Mouse (Mus musculus) 3T3-L1 (cell line): Measurements from ENCODE around the gene Gata1.
"Not testable (repeated sequence)": the region's sequence is repeated elsewhere in the genome, so short reads cannot be mapped to it uniquely, and the experiment has no call there.

Source experiments
- DNase-seq: peaks from one replicate; pipeline ENCODE4 v3.0.0-alpha.2; 2015; ENCODE audit warnings: low read depth, low spot score

Gene Gata1

DNA sequence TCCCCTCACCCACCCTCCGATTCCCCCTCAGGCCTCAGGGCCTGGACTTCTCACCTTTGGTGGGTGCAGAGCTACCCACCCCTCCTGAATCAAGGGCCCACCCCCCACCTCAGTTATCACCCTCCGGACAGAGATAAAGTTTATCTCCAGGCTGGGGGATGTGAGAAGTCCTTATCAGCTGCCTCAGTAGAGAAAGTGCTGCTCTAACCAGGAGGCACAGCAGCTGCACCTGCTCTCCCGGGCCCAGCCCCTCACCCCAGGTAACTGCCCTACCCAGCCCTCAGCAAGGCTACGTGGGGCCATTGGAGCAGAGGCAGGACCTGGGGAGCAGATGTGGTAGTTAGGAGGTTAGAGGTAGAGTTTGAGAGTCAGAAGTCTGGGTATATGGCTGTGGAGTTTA, 11.7 kb downstream of the Gata1 start:
- no peak for DNase-seq

DNA sequence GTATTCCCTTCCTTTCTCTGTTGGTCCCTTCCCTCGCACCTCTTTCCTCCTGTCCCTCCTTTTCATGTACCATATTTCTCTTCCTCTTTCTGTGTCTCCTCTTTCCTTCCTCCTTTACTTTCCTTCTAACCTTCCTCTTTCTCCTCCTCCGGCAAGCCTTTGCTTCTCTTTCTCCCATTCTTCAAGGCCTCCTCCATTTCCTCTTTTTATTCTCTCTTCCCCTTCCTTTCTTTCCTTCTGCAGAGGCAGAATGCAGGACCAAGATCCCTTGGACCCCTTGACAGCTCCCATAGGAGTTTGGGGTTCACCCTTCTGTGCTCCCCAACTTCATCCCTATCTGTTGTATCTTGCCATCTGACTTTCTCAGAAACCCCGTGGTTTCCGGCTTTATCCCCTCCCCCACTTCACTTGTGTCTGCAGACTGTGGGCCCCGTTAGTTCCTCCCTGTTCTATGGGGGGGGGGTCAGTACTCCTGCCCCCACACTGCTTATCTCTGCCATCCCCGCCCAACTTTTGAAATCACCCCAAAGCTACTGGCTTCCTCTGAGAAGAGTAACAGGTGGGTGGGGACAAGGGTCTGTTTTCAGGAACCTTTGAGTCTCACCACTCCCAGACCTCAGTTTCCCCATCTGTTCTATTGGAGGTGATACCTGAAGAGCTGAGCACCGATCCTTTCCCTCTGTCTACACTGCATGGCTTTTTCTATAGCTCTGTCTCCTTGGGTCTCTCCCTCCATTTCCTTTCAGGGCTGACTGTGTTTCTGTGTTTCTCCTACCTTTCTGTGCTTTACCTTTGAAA, 13.8 kb downstream of the Gata1 start:
- DNase-seq: no peak

DNA sequence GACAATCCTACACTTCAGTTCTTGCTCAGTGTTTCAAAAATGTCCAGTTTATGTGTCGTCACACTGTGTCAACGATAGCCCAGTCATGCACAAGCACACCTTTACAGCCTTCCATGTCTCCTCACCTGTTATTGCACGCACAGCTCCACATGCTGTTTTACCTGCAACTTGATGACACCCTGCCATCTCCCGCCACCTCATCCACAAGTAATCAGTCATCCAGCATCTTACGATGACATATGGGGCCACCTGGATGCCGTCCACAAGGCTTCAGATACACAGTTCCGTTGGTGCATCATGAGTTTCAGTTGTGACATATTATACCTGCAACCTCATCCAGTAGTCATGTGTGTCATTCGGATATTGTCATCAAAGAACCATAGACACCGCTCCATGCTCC, 19.0 kb downstream of the Gata1 start:
- no peak for DNase-seq

DNA sequence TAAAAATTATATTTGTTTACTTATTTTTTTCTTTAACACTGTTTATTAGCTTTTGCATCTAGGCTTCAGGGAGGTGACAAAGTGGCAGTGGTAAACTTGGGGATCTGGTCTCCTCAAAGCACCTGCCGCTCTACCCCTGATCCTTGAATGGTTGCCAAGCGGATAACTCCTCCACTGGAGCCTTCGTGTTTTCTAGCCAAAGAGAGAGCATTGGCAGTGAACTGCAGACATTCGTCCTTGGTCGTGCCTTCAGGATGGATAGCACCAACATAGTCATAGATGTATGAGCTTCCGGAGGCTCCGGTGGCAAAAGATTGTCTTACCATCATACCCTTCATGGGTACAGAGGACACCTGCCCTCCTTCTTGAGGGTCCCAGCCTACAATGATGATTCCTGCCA, 27.8 kb downstream of the Gata1 start:
- DNase-seq: no peak

DNA sequence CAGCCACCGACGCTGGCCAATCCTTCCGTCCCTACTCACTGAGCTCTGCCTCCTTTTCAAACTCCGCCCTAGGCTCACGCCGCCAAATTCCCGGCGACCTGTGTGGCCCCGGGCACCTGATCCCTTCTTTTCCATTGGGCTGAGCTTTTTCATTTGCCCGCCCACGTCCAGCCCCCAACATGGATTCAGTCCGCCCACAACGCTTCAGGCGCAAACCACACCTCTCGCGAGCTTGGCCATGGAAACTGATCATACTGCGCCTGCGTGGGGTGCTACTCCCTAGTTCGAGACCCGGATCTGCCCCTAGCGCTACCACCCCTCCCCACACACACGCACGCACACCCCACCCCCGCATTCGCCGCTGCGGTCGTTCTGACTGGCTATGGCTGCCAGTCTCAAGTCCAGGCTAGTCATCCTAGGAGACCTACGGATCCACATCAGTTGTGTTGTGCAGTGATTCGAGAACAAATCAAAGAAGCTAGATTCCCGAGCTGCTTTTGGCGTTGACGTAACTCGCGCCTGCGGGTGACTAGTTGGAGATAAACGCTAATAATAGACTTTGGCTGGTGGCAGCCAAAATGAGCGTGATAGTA, 29.9 kb downstream of the Gata1 start:
- DNase-seq: peak; percentile 97

DNA sequence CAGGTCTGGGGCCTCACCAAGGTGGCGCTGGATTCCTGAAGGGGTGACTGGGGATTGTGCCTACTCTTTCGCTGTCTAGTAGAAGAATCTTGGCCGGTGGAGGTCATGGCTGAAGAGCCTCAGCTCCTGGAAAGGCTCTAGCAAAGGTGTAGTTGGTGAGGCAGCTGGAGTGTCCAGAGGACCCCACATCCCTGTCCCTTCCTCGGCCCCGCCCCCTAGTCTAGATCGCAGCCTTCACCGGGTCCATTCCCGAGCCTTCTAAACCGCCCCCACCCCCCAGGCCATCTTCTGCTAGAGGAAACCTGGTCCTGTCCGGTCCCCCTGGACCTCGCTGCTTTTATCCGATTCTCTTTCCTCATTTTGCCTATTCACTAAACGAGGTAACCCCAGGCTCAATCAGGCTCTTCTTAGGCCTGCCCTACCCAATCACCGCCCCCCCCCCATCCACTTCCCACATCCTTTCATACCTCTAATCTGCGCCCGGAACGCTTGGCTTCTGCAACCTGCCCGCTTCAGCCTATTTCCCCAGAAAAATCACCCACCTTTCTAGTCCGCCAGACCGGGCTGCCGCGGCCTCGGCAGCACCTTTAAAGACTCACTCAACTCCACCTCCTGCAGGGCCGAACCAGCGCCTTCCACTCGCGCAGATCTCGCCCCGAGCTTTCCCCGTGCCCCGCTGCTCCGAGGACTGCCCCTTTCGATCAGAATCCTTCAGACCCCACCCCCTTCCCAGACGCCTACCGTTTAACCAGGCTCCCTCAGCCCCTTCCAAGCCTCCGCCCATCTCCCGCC, 30.6 kb downstream of the Gata1 start, which contains the start of gene Hdac6:
Gene Hdac6 (minus strand): TSS at position 782 of the 792 bp plus-strand sequence.
- peak; percentile 32 for DNase-seq

DNA sequence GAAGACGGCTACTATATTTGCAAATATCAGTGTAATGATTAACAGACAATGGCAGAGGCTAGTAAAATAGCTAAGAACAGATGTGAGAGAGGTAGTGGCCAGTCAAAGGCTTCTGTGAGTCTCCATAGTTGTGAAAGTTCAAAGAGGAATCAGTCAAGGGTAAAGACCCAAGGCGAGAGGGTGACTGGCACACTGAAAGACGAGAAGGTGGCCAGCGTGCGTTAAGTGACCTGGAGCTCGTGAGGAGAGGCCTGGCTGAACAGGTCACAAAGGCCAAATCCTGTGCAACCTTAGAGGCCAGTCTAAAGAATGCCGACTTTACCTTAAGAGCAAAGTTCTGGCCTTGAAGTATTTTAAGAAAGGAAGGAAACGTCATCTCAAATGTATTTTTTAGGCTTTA, 32.3 kb downstream of the Gata1 start:
- DNase-seq: no peak

DNA sequence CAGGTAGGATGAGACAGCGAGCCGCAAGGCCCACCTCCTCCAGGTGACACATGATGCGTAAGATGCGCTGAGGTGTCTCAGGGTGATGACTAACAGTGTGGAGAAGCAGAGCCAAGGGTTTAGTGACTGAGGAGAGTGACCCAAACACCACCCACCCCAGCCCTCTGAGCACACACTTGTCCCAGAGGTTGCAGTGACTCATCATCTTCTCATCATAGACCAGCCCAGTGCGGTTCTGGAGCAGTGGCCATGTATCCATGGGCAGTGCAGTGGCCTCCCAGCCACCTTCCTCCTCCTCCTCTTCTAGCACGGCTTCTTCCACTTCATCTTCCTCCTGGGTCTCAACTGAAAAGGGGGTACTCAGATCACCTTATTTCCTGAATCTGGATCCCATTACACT, 40.2 kb downstream of the Gata1 start:
- peak; percentile 64 for DNase-seq

DNA sequence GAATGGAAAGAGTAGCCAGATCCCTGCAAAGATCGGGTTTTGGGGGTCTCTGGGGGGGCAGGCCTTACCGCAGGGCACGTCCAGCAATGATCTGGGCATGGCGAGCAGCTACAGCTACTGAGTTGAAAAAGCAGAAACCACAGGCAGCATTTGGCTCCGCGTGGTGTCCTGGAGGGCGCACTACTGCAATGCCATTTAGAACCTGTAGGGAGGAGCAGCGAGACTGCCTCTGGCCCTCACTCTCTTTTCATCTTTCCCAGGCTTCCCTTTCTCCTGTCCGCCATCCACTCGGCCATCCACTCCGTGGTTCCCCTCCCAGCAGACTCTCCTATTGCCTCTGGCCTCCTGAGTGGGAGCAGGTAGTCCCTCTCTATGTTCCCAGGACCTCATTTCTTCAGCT, 41.0 kb downstream of the Gata1 start:
- DNase-seq: peak; percentile 15

DNA sequence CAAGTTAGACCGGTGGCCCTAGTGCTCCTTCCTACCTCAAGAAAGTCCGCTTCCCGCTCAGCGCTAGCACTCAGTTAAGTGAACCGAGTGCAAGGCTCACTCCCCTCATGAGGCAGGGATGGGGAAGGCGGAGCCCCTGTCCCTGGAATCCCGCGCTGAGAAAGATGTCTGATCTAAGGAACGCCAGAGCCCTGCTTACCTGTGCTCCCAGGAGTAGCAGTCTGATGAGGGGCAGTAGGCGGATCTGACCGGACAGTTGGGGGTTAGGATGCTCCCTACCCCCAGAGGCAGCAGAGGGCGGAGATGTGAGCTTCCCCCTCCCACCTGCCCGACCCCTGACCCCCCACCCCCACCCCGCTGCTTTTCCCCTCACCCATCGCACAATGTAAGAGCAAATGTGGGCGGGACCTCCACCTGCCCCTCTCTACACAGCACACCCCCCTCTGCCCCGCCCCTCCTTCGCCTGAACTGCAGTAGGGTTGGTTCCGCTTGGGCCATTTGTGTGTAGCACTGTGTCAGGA, 49.5 kb downstream of the Gata1 start, which contains the start of gene Eras:
Gene Eras (minus strand): TSS at position 338 of the 521 bp plus-strand sequence.
- no peak for DNase-seq

DNA sequence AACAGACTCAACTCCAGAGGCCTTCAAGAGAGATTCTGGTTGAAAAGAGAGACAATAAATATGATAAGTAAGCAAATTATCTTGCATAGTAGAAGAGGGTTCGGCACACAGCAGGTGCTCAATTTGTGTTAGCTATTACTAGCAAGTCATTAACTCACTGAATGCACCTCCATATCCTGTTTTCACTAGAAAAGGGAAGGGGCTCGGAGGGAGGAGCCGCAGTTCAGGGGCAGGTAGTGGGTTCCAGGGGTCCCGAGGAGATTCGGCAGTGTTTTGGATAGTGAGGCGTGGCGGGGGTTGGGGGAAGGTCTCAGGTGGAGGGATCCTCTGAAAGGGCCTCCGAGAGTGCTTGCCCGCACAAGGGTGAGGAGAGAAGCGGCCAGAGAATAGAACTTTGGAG, 50.8 kb downstream of the Gata1 start:
- DNase-seq: no peak

DNA sequence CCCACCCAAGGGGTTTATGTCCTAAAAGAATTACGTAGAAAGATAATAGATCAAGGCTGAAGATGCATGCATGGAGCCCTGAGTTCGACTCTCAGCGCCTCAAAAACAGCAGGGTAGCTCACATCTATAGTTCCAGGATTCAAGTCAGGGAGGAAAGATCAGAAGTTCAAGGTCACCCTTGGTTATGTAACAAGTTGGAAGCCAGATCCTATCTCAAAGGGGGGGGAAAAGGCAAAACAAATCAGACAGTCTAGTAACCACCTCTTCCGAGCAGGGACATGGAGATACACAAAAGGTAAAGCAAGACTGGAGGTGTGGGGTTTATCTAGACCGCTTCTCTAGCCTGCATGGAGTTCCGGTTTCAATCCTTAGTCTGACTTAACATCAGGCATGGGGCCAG, 51.6 kb downstream of the Gata1 start:
- DNase-seq: no peak

DNA sequence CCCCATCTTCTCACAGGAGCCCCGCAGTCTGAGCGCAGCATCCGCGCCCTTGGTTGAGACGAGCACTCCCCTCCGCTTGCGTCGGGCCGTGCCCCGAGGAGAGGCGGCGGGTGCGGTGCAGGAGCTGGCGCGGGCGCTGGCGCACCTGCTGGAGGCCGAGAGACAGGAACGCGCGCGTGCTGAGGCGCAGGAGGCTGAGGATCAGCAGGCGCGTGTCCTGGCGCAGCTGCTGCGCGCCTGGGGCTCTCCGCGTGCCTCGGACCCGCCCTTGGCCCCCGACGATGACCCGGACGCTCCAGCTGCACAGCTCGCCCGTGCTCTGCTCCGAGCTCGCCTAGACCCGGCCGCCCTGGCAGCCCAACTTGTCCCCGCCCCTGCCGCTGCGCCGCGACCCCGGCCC, 55.8 kb downstream of the Gata1 start:
- no peak for DNase-seq

DNA sequence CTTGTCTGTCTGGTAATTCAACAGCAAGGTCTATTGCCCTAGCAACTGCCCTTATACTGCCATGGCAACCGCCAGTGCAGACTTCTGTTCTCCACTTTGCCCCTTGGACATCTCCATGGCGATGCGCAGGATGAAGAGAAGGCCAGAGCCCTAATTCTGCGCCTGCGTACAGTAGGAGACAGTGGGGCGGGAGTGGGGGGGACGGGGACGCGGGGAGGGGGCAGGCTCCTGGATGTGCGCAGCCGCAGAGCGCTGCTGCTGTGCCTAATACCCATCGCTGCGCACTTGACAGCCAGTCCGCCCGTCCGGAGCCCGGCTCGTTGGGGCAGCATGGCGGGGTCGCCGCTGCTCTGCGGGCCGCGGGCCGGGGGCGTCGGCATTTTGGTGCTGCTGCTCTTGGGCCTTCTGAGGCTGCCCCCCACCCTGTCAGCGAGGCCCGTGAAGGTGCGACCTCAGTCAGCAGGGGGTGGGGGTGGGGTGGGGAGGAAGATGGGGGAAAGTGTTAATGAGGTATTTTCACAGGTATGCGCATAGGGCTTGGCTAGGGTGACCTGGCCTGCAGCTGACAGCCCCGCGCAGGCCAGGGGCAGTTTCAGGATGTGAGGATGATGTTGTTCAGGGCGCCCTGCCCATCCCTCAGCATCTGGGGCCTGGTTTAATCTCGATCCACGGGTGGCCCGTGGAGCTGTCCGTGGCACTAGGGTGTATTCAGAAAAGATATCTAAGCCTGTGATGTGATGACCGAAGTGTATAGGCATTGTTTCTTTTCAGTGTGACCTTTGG, 58.1 kb downstream of the Gata1 start, which contains the start of gene Pcsk1n:
Gene Pcsk1n (plus strand): TSS at position 222 of the 783 bp plus-strand sequence.
- DNase-seq: no peak

DNA sequence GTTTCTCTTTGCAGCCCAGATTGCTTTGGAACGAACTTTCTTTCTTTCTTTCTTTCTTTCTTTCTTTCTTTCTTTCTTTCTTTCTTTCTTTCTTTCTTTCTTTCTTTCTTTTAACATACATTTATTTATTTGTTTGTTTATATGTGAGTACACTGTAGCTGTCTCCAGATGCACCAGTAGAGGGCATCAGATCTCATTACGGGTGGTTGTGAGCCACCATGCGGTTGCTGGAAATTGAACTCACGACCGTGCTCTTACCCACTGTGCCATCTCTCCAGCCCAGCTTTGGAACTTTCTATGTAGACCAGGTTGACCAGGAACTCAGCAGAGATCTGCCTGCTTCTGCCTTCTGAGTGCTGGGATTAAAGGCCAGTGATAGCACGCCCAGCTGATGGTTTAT, 59.9 kb downstream of the Gata1 start:
- DNase-seq: not testable (repeated sequence)

DNA sequence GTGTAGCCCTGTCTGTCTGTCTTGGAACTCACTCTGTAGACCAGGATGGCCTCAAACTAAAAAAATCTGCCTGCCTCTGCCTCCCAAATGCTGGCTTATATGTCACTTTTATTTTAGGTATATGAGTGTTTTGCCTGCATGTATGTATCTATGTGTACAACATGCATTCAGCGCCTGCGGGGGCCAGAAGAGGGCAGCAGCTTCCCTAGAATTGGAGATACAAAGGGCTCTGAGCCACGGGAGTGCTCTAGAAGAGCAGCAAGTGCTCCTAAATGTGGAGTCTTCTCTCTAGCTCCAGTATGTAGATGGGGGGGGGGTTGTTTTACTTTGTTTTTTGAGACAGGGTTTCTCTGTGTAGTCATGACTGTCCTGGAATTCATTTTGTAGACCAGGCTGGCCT, 62.2 kb downstream of the Gata1 start:
- DNase-seq: peak; percentile 24

DNA sequence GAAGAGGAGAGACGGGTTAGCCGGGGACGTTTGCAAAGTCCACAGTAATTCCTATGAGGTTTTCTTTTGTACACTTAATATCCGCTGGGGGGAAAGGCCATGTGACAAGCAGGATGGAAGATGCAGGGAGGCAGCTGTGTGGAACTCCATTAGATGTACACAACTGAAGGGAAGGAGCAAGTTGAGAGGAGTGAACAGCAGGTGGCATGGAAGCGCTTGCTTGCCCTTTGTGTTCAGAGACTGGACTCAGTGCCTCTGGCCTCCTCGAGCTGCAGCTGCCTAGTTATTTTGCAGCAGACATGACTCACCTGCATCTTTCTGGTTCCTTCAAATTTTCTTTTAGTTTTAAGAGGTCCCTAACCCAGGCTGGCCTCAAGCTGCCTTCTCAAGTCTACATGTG, 67.4 kb downstream of the Gata1 start:
- DNase-seq: peak; percentile 22
